Mouse (Mus musculus) fat pad, adult 2 months (tissue): ENCODE data around the gene Spata9.

ENCODE experiments used
- DNase-seq: peaks from one replicate; pipeline ENCODE4 v3.0.0-alpha.2; 2011; ENCODE audit warnings: low read depth, low spot score; ENCODE audit errors: extremely low read depth

Spata9 gene

GRCm38 (mm10) chr13:75988096-75988495 is 21.1 kb downstream of the Spata9 start:
- no peak for DNase-seq

GRCm38 (mm10) chr13:75992169-75993028 is 25.4 kb downstream of the Spata9 start:
- DNase-seq = peak; percentile 18

GRCm38 (mm10) chr13:76003272-76003671 is 36.3 kb downstream of the Spata9 start:
- no peak for DNase-seq

- DNase-seq = no peak
Measured at GRCm38 (mm10) chr13:76014511-76014910, 47.6 kb downstream of the Spata9 start.

- DNase-seq = no peak
Measured at GRCm38 (mm10) chr13:76017465-76017864, 50.5 kb downstream of the Spata9 start.

GRCm38 (mm10) chr13:76017974-76018843 is 51.3 kb downstream of the Spata9 start, which contains the start of gene Rfesd:
Gene Rfesd, minus strand, starts transcription at chr13:76018719.
- DNase-seq = no peak

GRCm38 (mm10) chr13:76018844-76019400 is 52.0 kb downstream of the Spata9 start:
- no peak for DNase-seq

- no peak for DNase-seq
Measured at GRCm38 (mm10) chr13:76021782-76022181, 54.8 kb downstream of the Spata9 start.

- no peak for DNase-seq
Measured at GRCm38 (mm10) chr13:76024588-76024987, 57.6 kb downstream of the Spata9 start.

- no peak for DNase-seq
Measured at GRCm38 (mm10) chr13:76042455-76042854, 75.5 kb downstream of the Spata9 start.

GRCm38 (mm10) chr13:76044971-76045370 is 78.0 kb downstream of the Spata9 start:
- no peak for DNase-seq
